Mouse (Mus musculus) neural tube, embryonic 11.5 days (tissue): ENCODE measurements at regions not wholly inside any gene's neighbourhood (a gene's known extent, or its start where the extent isn't known, plus 50 kb on each side); places are given as distances from the start of the nearest gene placed in this dataset.

ENCODE experiments used
- ATAC-seq: fragments of 200-750 bp; cut with Nextera tagmentation; 2 replicates; pipeline ENCODE4 v1.8.0; 2017; ENCODE audit warnings: moderate number of reproducible peaks, mild to moderate bottlenecking, moderate TSS enrichment, moderate library complexity; ENCODE audit not compliant: insufficient read depth, low FRiP score, low TSS enrichment
- DNase-seq: peaks from one replicate; pipeline ENCODE4 v3.0.0-alpha.2; 2015; ENCODE audit warnings: low spot score
- H3K27ac ChIP-seq: fragments of 300-500 bp; sonication (generic); 2 replicates; pipeline ENCODE4 v1.5.1; 2014; ENCODE audit warnings: low read depth, mild to moderate bottlenecking, low read length
- H3K27me3 ChIP-seq: fragments of 300-500 bp; sonication (generic); 2 replicates; pipeline ENCODE4 v1.6.1; 2014; ENCODE audit warnings: mild to moderate bottlenecking, low read length, mixed read lengths; ENCODE audit not compliant: control insufficient read depth, insufficient read depth
- H3K36me3 ChIP-seq: fragments of 300-500 bp; sonication (generic); 2 replicates; pipeline ENCODE4 v1.6.1; 2014; ENCODE audit warnings: mild to moderate bottlenecking, low read length, moderate library complexity, mixed read lengths; ENCODE audit not compliant: control insufficient read depth, insufficient read depth
- H3K4me1 ChIP-seq: fragments of 300-500 bp; sonication (generic); 2 replicates; pipeline ENCODE4 v1.6.1; 2014; ENCODE audit warnings: low read length, mixed read lengths; ENCODE audit not compliant: control insufficient read depth, insufficient read depth
- H3K4me2 ChIP-seq: fragments of 300-500 bp; sonication (generic); 2 replicates; pipeline ENCODE4 v1.6.1; 2014; ENCODE audit warnings: low read depth, mild to moderate bottlenecking, moderate library complexity
- H3K4me3 ChIP-seq: fragments of 300-500 bp; sonication (generic); 2 replicates; pipeline ENCODE4 v1.5.1; 2014; ENCODE audit warnings: low read depth, low read length
- H3K9ac ChIP-seq: fragments of 300-500 bp; sonication (generic); 2 replicates; pipeline ENCODE4 v1.6.1; 2014; ENCODE audit warnings: mild to moderate bottlenecking, low read length
- H3K9me3 ChIP-seq: fragments of 300-500 bp; sonication (generic); 2 replicates; pipeline ENCODE4 v1.6.1; 2016; ENCODE audit warnings: low read length; ENCODE audit not compliant: control insufficient read depth
- WGBS: fragments of 180-500 bp; shearing (Covaris S2); extraction: QIAGEN DNeasy Blood & Tissue Kit; methylation state at CpG from one replicate; pipeline ENCODE4 v1.1.7; 2014; 5-methylcytosine and 5-hydroxymethylcytosine counted together

DNA sequence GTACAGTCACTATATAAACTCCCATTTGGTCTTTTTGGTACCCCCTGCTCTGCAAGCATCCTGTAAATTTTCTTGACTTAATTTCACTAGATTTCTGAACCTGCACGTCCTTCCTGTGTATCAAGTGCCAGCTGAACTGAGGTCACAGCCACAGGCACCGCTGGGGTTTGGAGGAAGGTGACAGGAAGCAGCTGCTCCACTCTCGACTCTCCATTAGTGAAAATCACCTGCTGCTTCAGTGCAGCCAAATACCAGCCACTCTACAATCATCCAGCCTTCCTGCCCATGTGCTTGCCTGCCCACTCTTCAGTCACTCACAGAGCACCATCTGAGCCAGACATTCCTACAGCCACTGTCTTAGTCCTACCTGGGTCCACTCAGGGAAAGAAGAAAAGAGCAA lies 364.3 kb upstream of the 2610301B20Rik start:
- no peak overlapping the region for H3K4me2 ChIP-seq
- H3K36me3 ChIP-seq, result no peaks in the 10 kb centered on the region
- H3K4me3 ChIP-seq, result no peak overlapping the region
- no peaks in the 10 kb centered on the region for H3K27me3 ChIP-seq
- 79% methylated on average over 3 of the region's 3 CpGs for WGBS
- no peak overlapping the region for H3K27ac ChIP-seq
- DNase-seq (no peak), ATAC-seq (no peak)
- H3K9ac ChIP-seq, result no peak overlapping the region
- no peaks in the 10 kb centered on the region for H3K4me1 ChIP-seq
- no peaks in the 10 kb centered on the region for H3K9me3 ChIP-seq

DNA sequence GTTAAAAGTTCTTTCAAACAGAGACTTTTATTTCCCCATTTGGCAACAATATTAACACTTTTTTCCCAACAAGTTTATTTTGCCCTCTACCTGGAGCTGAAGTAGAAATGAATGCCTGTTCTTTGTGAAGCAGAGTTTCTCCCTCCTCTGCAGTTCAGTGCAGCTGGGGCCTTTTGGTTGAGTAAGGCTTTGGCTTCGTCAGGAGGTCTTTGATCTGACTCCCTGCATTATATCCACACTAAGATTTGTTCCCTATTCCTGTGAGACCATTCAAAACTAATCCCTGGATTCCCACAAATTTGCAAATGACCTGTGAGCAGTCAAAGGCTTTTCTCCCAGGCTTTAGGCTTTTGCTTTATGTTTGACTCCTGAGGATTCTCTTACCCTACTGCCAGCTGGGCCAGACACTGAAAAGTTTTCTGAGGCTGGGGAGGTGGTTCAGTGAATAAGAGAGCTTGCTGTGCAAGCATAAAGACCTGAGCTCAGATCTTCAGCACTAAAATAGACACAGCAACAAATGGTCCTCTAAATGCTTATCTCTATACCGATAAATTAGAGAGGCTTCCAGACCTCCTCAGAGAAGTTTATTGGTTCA lies 323.5 kb upstream of the 2610301B20Rik start:
- Histone ChIP-seq H3K4me3 (no peak overlapping the region), H3K4me2 (no peak overlapping the region), H3K9ac (no peak overlapping the region), H3K36me3 (no peaks in the 10 kb centered on the region), H3K9me3 (no peaks in the 10 kb centered on the region), H3K27me3 (no peaks in the 10 kb centered on the region), H3K27ac (no peak overlapping the region), H3K4me1 (no peaks in the 10 kb centered on the region)
- no peak for DNase-seq
- ATAC-seq, result no peak
- WGBS, result 38% methylated on average over 2 of the region's 2 CpGs

DNA sequence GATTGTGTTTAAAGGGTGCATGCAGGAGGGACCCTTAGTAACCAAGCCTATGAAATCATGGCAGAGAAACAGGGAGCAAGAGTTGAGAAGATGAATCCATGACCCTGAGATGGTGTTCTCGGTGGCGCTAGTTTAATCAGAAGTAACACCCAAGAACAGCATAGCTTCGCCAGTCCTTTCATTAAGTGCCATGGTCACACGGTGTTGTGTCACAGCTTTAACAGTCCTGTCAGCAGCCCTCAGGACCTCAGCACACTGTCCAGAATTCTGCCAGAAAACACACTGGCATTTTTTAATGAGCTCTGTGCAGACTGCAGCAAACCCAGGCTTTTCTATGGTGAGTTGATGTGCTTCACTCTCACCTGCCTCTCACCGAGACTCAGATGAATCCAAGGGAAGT lies 320.6 kb upstream of the 2610301B20Rik start:
- Histone ChIP-seq H3K4me3 (no peak overlapping the region), H3K27ac (no peak overlapping the region), H3K9me3 (no peaks in the 10 kb centered on the region), H3K4me1 (no peaks in the 10 kb centered on the region), H3K36me3 (no peaks in the 10 kb centered on the region), H3K9ac (no peak overlapping the region), H3K27me3 (no peaks in the 10 kb centered on the region), H3K4me2 (no peak overlapping the region)
- ATAC-seq (no peak), DNase-seq (no peak)
- 91% methylated on average over 5 of the region's 5 CpGs for WGBS

DNA sequence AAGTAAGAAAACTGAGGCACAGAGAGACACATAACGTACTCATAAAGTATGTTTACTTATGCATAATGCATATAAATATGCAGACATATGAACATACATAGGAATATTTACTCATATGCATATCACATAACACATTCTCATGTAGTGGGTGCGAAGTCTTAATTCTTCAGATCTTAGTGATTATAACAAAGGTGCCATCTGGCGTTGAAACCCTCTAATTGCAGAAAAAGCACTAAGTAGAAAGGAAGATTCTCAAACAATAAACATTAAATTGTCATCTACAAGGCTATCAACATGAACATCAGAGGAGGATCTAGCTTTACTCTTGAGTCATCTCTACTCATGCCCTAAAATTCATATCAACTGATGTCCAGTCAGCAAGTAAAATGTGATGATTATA lies 314.2 kb upstream of the 2610301B20Rik start:
- no peaks in the 10 kb centered on the region for H3K4me1 ChIP-seq
- H3K27ac ChIP-seq, result no peak overlapping the region
- 83% methylated on average over 3 of the region's 3 CpGs for WGBS
- H3K4me2 ChIP-seq, result no peak overlapping the region
- no peak overlapping the region for H3K4me3 ChIP-seq
- no peak for DNase-seq
- no peaks in the 10 kb centered on the region for H3K9me3 ChIP-seq
- no peak overlapping the region for H3K9ac ChIP-seq
- no peak for ATAC-seq
- no peaks in the 10 kb centered on the region for H3K27me3 ChIP-seq
- H3K36me3 ChIP-seq, result no peaks in the 10 kb centered on the region

DNA sequence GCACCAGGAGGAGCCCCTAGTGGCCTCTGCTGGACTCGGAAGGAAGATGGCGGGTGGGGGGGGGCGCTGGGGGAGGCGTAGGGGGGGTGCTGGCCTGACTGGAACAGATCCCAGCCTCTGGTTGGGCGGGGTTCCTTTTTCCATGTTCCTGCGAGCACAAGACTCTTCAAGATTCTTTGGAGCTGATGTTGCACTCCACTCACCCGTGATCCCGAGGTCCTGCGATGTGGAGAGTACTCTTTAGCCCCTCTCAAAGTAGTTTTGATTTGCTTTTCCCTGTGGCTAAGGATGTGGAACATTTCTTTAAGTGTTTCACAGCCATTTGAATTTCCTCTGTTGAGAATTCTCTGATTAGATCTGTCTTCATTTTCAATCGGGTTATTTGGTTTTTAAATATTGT lies 269.8 kb upstream of the 2610301B20Rik start:
- no peak for DNase-seq
- no peaks in the 10 kb centered on the region for H3K4me1 ChIP-seq
- no peaks in the 10 kb centered on the region for H3K36me3 ChIP-seq
- H3K4me3 ChIP-seq, result no peak overlapping the region
- H3K27me3 ChIP-seq, result no peaks in the 10 kb centered on the region
- H3K27ac ChIP-seq, result no peak overlapping the region
- no peak overlapping the region for H3K9ac ChIP-seq
- no peaks in the 10 kb centered on the region for H3K9me3 ChIP-seq
- H3K4me2 ChIP-seq, result no peak overlapping the region
- 91% methylated on average over 9 of the region's 10 CpGs for WGBS
- no peak for ATAC-seq

DNA sequence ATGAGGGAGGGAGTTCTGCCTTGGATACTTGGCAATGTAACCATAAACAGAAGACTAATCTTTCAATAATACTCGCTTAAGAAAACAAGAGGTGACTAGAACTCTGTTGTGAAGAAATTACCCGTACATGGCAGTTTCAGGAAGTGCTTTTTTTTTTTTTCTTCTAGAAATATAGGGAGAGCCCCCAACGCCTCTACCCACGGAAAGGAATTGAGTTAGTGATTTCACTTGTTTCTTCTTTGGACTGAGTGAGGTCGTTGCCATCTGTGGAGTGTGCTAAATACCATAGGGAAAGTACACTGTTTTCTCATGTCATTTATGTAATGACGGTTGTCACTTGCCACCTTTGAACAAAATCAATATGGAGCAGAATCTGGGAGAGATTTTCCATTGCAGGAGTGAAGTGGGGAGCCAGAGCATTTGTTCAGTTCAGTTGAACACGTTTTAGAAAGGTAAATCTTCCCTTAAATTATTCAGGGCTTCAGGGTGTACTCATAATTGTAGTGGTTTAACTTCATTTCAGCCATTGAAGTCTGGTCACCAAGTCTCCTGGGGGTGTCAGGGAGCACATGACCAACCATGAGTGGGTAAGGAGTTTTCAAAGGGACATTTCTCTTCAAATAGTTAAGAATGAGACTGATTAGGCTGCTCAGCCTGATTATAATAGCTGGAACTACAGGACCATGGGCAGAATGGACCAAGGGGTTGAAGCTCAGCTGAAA lies 266.3 kb upstream of the 2610301B20Rik start:
- no peaks in the 10 kb centered on the region for H3K27me3 ChIP-seq
- H3K4me2 ChIP-seq, result no peak overlapping the region
- no peaks in the 10 kb centered on the region for H3K4me1 ChIP-seq
- no peaks in the 10 kb centered on the region for H3K36me3 ChIP-seq
- H3K4me3 ChIP-seq, result no peak overlapping the region
- no peak overlapping the region for H3K27ac ChIP-seq
- H3K9me3 ChIP-seq, result no peaks in the 10 kb centered on the region
- H3K9ac ChIP-seq, result no peak overlapping the region
- no peak for ATAC-seq
- 78% methylated on average over 7 of the region's 7 CpGs for WGBS
- no peak for DNase-seq

DNA sequence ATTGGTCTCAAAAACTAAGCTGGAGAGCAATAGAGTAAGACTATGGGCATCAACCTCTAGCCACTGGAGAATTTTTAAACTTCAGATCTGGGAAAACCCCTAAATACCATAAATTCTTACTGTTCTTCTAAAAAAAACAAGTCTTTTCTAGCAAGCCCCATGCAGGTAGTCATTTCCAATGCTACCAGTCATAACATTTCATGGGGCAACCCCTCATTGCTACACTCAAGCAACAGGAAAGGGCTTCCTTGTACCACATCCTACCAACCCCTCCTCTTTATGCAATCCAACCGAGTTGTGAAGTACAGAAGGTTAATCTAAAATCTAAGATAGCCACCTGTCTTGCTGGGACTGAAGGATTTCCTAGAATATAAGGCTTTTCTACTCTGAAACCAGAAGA lies 263.5 kb upstream of the 2610301B20Rik start:
- Histone ChIP-seq H3K4me1 (no peaks in the 10 kb centered on the region), H3K4me3 (no peak overlapping the region), H3K9ac (no peak overlapping the region), H3K9me3 (no peaks in the 10 kb centered on the region), H3K36me3 (no peaks in the 10 kb centered on the region), H3K27ac (no peak overlapping the region), H3K27me3 (no peaks in the 10 kb centered on the region), H3K4me2 (no peak overlapping the region)
- 70% methylated on average over 1 of the region's 1 CpGs for WGBS
- no peak for ATAC-seq
- DNase-seq, result no peak
